Mouse (Mus musculus) erythroblast, embryonic 14.5 days (primary cell): ENCODE measurements around the gene Rora.

Experiments
- GATA1 ChIP-seq: IDR thresholded peaks from 2 replicates; pipeline ENCODE4 v1.6.1; 2012; ENCODE audit warnings: low read length, inconsistent platforms, mixed read lengths
- TAL1 ChIP-seq: IDR thresholded peaks from 3 replicates; pipeline ENCODE4 v1.6.1; 2012; ENCODE audit warnings: low read length, inconsistent platforms, mixed read lengths

DNA sequence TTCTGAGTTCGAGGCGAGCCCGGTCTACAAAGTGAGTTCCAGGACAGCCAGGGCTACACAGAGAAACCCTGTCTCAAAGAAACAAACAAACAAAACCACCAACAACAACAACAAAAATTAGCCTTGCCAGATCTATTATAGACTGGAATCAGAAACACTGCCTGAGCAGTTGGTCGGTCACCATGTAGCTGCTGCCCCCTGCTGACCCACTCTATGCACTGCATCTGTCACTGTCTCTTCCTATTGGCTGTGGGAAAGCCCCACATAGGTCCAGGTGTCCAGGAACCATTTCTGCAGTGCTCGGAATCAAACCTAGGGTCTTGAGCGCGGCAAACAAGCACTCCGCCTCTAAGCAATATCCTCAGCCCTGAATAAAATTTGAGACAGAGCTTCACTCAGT is 714.5 kb downstream of the Rora start:
- TF ChIP-seq TAL1 (no peak), GATA1 (no peak)
